Mouse (Mus musculus) spleen, adult 12 weeks (tissue): ENCODE results near the gene Nkx1-2.

Experiments used
- DNase-seq: peaks from one replicate; pipeline ENCODE4 v3.0.0; 2022; ENCODE audit warnings: low spot score

Gene Nkx1-2

GRCm38 (mm10) chr7:132565831-132566230 is 33.6 kb downstream of the Nkx1-2 start:
- DNase-seq = no peak

DNA sequence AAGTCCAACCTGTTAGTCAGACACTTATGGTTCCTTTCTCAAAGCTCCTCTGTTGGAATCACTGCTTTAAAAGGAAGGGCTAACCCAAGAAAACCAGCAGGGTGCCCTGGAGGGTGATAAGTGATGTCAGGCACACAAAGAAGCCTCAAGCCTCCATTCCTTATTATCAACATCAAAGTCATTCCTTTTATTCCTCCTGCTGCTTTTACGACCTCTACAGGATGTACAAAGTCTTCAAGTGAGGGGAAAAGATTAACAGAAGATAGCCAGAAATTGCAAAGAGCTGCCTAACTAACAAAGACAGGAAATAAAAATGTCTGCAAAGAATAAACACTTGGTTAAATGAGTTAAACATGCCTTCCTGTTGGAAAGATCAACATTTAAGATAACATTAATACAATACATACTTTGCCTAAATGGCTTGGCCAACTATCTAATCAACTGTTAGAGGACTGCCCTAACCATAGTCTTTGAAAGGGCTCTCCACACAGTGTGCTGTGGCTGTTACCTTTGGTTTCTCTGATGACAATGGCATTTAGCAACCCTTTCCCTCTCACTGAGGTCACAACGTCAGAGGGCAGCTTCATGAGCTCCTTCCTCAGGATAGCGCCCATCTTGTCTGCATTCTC is 40.2 kb downstream of the Nkx1-2 start:
- DNase-seq = no peak

GRCm38 (mm10) chr7:132558141-132558736 is 41.2 kb downstream of the Nkx1-2 start:
- no peak for DNase-seq

DNA sequence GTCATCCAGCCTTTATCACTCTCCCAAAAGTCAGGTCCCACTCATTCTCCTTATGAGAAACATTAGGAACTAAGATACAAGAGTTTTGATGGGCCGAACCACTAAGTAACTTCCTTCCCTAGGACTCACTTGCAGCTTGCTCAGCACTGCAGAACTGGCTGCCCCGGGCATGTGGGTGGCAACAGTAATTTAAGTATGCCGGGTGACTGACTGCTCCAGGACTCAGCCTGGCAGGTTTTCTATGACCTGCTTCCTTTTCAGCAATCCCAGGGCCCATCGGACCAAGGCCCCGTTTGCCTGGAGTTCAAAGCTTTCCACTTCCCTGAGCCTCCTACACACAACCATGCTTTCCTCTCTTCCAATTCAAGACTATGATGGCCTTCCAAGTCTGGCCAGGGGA is 42.9 kb downstream of the Nkx1-2 start:
- no peak for DNase-seq

DNA sequence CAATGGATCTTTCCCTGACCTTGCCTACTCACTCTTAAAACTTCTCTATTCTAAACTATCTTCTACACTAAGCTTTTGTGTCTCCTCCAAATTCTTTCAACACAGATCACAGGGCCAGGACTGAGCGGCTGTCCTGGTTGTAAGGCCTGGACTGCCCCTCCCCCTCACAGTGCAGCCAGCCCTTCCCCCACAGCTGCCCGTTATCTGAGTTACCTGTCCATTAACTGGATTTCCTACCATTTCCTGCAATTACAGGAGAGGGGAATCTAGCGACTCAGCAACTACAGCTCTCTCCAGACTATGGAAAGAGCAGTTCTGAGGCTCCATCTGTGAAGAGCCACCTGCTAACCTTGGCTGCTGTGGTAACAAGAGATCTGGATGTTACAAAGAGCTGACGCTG is 43.5 kb downstream of the Nkx1-2 start:
- DNase-seq = no peak

DNA sequence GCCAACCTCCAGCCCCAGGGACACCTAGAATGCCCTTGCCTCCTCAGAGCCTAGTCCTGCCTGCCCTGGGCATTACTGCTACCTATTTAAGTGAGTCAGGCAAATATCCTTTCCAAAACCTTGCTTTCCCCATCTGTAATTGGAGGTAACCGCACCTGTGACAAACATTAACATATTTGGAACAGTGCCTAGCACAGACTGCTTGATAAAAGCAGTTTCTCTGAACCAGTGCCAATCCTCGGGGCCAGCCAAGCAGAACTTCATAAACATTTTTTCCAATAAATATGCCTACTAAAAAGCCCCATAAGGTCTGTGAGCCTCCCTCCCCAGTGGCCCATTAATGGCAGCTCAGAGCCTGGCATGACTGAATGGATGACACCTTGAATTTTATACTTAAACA is 45.3 kb downstream of the Nkx1-2 start:
- no peak for DNase-seq

GRCm38 (mm10) chr7:132551351-132552126 is 47.9 kb downstream of the Nkx1-2 start:
- peak; percentile 84 for DNase-seq

GRCm38 (mm10) chr7:132547126-132547525 is 52.3 kb downstream of the Nkx1-2 start:
- DNase-seq = no peak
